Mouse (Mus musculus) T-helper 2 cell (primary cell): ENCODE results near the gene Nsl1.
"Not testable (repeated sequence)": the region's sequence is repeated elsewhere in the genome, so short reads cannot be mapped to it uniquely, and the experiment has no call there.

Experiments
- in situ Hi-C: fragments of 300-600 bp; cut with MboI, MseI; formaldehyde crosslinking; loops from one replicate; pipeline ENCODE4 v1.15.1; 2025; ENCODE audit warnings: high pct_unique_total_duplicates

Gene Nsl1

DNA sequence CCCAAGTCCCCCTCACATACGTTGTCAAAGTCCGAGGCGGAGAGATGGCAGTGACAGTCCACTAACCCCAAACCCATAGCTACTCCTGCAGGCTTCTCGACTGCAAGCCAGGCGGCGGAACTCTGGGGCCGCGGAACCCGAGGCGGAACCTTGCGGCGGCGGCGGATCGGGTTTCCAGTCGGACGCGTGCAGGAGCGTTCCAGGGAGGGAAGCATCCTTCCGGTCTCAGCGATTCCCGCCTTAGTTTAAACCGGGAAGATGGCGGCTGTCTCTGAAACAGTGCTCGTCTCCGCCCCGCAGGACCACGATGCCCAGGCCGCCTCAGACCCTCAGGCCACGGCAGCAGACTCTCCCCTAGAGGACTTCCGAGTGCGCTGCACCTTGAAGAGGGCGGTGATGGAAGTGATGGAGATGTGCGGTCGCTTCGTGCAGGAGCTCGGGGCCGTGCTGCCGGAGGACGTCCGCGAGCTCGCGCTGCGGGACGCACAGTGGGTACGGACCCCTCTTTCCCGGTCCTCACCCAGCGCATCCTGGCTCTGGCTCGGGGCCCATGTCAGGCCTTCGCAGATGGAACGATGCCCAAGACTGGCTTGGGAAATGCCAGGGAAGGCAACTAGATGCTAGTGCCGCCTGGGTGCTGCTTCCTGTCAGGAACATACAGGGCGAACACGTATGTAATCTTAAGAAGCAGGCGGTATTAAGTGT is at the start of gene Nsl1, which contains the start of gene Tatdn3:
TSS of gene Nsl1 (plus strand) at position 232 of the 705 bp plus-strand sequence.
TSS of gene Tatdn3 (minus strand) at position 152 of the 705 bp plus-strand sequence.
- in situ Hi-C loops = no loop called here

DNA sequence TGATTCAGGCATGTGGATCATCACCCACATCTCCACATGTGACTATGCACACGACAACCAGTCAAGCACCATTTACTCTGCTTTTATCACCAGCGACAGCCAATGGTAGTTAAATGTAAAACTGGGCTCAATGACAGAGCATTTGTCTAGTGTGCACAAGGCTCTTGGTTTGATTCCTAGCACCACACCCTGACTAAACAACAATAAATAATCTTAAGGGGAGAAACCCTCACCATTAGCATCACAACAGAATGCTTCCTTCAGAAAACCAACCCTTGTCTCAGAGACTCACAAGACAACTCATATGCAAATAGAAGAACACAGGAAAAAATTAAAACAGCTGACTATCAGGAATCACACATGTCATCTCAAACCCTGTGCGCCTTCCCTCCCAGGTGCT is 48.5 kb upstream of the Nsl1 start:
- in situ Hi-C loops = no loop called here

DNA sequence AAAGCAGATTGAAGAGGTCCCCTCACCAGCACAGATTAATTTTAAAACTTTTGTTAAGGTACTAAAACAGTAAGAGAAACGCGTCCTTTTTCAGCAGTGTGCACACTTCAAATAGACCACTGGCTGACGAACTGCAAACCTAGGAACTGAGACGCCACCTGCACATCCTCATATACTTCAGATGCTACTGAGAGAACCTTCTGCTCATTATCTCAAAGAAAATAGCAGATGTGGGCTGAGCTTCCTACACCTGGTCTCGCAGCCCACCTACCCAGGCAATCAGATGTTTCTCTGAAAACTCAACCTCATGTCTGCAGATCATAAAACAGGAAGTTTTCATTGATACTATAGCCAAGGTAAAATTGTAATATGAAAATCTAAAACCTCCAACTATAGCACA is 43.0 kb upstream of the Nsl1 start:
- in situ Hi-C loops = no loop called here

DNA sequence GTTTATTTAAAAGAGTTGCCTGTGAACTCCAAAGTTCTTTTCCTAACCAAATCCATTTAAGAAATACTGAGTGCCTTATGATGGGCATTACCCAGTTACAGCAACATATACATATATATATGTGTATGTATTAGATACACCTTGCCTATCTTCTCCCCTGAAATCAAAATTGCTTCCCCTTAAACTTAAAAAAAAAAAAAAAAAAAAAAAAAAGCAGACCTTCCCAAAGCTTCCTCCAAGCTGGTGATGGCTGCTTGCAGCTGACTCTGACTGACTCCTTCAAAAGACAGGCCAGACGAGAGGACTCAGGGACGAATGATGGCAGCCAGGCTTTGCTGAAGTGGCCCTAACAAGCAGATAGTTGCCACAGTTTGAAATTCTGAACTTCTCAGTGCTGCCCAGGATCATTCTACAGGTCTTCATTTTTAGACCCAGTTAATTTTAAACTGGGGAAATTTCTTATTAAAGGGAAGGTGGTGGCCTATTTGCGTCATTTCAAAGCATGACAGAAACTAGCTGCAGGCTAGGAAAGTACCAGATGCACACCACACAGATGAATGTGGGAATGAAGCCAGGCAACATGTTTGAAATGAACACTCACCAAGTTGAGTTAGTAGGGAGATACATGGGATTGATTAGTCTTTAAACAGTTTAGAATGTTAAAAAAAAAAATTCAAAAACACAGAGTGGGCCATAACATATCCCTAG is 42.4 kb upstream of the Nsl1 start:
- in situ Hi-C loops = no loop called here

DNA sequence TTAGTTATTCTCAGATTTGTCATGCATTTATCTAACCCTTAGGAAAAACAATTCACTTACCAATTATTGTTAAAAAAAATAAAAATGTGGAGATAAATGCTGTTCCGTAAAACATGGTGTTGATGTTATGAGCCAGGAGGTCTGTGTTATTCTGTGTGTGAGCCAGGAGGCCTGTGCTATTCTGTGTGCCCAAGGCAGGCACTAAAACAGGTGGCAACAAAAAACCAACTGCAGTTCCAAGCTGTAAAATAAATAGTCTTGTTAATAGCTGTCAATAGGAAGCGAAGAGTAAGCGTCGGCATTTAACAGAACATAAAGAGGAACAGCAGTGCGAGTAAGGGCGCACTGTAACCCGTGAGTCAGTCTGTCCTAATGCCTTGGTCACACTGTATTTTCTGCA is 41.8 kb upstream of the Nsl1 start:
- in situ Hi-C loops = no loop called here

DNA sequence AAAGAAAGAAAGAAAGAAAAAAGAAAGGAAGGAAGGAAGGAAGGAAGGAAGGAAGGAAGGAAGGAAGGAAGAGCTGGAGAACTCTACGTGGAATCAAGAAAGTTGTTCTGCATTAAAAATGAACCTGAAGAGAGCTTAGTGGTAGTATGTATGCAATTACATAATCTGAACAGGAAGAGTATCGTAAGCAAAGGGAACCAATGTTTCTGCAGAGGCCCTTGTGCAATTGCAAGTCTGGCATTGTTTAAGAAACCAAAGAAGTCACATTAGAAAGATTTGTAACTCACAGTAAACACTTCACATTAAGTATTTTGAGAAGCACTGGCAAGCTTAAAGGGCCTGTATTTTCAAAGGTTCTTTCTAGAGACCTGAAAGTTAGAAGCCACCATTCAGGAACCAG is 39.7 kb upstream of the Nsl1 start:
- in situ Hi-C loops = no loop called here

DNA sequence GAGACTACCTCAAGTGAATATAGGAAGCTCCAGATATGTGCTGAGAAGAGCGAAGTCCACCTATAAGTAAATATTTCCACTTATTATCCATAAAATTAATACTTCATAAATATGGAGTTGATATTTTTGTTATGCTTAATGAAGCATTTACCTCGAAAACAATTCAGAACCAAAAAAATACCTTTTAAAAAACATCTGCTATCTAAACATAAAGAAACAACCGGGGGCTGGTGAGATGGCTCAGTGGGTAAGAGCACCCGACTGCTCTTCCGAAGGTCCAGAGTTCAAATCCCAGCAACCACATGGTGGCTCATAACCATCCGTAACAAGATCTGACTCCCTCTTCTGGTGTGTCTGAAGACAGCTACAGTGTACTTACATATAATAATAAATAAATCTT is 39.0 kb upstream of the Nsl1 start:
- in situ Hi-C loops = not testable (repeated sequence)

DNA sequence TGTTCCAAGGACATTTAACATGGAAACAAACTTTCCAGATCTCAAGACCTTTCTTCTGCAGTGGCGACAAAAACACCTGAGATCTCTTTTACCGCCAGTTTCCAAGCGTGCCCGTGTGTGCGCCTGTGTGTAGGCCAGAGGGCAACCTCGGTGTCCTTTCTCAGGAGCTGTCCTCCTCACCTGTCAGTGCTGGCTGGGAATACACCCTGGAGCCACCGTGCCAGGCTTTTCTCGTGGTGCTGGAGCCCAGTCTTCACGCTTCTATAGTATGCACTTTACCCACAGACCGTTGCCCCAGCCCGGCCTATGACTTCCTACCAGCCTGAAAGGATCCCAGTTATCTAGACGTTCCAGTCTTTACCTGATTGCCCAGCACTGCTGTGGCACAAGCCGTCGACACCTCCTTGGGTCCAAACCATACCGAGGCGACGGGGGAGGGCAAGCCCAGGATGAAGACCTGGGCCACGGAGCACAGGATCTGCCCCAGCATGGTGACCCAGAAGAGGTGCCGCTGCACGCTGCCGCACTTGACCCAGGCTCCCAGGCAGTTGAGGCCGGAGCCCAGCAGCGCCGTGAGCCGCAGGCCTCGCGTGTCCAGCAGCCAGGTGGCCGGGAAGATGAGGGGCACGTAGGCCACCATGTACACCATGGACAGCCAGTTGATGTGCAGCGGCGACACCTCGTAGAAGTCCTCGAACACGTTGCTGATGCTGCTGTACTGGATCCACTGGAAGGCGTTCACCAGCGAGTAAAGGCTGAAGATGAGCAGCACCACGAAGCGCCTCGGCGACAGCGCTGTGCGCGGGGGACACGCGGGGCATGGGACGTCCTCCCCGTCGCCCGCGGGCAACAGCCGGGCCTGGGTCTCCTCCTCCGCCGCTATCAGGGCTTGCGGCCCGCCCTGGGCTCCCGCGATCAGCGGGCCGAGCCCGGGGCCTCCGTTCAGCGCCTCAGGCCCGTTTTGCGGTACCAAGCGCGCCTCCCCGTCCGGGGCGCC is 37.5 kb upstream of the Nsl1 start:
- in situ Hi-C loops = no loop called here

DNA sequence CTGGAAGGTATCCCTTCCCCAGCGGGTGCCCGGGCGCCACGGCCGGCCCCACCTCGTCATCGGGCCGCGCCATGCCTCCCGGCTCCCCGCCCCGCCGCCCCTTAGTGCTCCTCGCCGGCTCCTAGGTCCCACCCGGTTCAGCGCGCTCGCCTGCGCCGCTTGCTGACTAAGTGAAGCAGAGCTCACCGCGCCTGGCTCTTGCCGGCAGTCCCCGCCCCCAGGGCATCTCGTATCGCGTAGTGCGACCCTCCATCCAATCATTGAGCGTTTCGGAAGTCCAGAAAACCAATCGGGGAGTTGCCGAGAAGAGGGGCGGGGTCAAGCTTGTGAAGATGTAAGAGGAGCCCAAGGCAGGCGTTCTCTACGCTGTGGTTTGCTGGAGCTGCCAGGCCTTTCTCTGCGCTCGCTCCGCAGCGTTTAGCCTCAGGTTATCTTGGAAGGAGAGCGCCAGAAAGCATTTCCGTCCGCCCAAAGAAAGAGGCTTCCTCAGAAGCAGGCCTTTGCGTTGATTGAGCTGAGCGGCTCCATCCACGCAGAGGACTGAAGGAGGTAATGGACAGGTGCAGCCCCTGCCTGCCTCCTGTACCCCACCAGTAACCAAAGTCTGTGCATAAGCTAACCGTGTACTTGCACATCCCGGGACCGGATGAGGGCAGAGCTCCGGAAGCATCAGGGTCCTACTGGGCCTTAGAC is 36.6 kb upstream of the Nsl1 start, which contains the start of gene Flvcr1:
TSS of gene Flvcr1 (minus strand) at position 138 of the 693 bp plus-strand sequence.
- in situ Hi-C loops = no loop called here

DNA sequence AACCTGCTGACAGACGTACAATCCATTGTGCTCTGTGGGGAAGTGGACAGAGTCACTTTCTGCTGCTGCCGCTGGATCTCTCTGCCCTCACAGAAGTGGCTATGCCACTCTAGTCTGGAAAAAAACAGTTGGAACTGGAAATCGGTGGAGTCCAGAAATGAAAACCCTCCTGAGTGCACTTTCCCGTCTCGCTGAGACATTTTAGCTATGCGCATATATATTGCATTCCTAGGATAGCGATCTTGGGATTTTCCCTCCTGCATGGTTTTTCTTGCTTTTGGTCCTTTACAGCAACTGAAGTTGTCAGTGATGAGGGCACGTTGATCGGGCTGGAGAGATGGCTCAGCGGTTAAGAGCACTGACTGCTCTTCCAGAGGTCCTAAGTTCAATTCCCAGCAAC is 32.6 kb upstream of the Nsl1 start:
- in situ Hi-C loops = no loop called here

DNA sequence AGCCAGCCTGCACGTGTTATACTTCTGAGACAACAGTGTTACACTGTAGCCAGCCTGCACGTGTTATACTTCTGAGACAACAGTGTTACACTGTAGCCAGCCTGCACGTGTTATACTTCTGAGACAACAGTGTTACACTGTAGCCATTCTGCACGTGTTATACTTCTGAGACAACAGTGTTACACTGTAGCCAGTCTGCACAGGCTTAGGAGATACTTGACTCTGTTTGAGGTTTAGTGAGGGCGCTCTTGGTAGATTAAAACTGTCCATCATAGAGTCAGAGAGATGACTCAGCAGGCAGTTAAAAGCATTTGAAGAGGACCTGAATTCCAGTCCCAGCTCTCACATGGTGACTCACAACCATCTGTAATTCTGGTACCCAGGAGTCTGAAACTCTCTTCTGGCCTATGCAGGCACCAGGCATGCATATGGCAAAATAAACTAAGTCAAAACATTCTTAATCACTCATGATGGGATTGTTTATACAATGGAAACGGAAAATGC is 31.8 kb upstream of the Nsl1 start:
- in situ Hi-C loops = not testable (repeated sequence)

DNA sequence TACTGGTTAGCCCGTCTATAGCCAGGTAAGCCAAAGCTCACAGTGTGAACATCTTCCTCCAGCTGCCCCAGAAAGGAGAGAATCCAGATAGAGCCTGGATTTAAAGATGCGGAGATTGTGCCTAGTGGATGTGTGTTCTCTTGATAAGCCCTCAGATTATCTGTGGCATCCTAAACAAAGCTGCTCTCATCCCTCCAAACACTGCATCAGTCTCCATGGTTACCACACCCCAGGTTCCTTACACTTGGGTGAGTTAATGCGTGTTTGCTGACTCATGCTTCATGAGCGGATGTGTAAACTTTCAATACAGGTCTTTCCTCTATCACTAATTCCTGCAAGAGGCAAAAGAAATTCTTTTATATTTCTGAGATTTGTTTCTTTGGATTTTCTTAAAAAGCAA is 27.2 kb upstream of the Nsl1 start:
- in situ Hi-C loops = no loop called here

DNA sequence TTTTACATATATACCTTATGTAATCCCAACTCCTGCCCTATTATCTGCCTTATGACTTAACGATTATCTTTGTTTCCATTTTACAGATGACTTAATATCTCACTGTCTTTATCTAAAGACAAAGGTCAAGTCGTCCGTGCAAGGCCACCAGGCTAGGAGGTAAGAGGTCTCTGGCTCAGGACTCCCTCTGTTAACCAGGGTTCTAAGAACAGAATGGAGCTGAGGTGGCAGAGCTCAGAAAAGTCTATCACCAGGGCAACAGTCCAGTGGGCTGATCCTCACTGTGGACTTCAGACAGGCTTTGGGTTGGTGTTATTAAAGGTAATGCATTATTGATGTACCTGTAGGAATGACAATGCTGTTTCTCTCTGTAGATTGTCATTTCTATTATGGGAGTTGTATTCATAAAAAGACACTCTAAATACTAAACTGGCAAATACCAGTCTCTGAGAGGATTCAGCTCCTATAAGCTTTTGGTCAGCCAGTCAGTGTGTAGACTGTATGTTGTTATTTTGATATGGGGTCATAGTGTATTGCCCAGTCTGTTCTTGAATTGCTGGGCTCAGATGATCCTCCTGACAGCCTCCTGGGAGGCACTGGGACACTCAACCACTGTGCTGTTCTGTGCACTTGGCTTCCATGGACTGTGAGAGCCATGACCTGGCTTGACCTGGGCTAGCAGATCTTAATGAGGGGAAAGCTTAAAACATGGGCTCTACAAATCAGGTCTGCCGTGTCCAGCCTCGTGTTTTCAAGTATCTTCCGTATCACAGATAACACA is 26.1 kb upstream of the Nsl1 start, which contains the start of gene Spata45:
TSS of gene Spata45 (plus strand) at position 86 of the 781 bp plus-strand sequence.
- in situ Hi-C loops = no loop called here

DNA sequence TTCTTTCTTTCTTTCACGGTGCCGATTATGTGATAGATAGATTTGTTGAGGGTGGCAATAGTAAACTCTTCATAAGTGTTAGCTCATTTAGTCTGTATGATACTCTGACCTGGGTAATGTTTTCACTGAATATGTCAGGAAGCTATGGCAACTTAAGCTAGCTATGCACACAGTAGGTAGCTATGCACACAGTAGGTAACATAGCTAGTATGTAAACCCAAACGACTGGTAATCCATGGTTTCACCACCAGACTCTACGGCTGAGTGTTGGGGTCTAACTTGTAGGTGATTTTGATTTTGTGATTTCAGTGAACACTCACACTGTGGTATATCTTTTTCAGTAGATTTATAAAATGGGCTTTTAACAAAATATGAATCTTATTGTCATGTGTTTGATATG is 24.8 kb upstream of the Nsl1 start:
- in situ Hi-C loops = no loop called here

DNA sequence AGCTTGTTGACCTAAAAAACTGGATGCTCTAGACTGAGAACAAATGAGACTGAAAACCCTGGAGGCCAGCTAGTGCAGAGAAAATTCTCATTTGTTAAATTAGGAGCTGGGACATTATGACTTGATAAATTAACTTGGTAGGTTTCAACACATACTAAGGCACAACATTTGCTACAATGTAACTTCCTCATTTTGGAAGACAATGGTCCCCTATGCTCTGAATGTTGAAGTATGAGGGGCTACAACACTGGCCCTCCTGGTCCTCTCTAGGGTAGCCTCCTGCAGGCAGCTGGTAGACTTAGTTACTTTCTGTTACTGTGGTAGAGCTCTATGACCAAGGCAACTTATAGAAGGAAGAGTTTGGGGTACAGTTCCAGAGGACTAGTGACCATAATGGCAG is 21.5 kb upstream of the Nsl1 start:
- in situ Hi-C loops = no loop called here

DNA sequence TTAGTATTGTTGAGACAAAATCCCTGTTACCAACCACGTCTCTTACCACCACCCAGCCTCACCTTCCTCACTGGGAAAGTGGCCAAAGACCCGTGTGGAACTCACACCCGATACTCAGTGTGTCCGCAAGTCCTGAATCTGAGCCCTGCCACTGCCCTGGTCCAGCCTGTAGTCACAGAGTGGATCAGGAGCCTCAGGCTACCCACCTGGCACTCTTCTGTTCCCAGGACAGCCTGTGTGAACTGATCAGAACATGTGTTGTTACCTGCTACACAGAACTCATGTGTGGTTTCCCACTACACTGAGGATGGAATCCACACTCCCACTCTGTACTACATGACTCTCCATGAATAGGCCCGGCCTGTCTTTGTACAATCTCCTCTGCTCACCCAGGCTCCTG is 20.7 kb upstream of the Nsl1 start:
- in situ Hi-C loops = no loop called here

DNA sequence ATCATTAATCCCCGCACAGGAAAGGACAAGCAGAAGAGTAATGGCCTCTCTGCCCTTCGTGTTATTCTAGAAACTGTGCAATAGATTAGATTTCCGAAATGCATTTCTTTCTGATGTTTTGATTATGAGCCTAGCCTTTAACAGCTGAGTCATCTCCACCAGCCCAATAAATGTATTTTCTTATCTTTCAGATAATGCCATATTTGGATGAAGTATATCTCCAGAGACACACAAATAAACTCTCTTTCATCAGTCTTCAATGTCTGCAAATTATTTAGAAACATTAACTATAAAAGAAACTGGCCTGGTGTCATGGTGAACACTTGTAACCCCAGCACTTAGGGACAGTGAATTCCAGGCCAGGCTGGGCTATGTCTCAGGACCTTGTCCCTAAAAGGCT is 20.1 kb upstream of the Nsl1 start:
- in situ Hi-C loops = no loop called here

DNA sequence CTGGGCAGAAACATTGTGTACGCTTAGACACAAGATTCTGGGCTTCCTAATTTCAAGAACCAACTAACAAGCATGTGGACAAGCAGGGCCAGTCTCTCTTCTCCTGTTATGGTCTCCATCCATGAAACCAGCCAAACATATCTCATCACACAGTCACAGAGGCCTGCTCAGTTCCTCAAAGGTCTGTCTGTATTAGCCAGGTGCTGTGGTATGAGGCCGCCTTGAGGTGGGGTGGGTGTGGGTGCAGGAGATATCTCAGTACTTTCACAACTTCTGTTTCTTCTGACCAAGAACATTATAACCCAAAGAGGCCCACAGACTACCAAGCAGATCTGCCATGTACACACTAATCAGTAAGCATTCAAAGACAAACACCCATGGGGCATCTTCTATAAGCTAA is 17.5 kb upstream of the Nsl1 start:
- in situ Hi-C loops = no loop called here

DNA sequence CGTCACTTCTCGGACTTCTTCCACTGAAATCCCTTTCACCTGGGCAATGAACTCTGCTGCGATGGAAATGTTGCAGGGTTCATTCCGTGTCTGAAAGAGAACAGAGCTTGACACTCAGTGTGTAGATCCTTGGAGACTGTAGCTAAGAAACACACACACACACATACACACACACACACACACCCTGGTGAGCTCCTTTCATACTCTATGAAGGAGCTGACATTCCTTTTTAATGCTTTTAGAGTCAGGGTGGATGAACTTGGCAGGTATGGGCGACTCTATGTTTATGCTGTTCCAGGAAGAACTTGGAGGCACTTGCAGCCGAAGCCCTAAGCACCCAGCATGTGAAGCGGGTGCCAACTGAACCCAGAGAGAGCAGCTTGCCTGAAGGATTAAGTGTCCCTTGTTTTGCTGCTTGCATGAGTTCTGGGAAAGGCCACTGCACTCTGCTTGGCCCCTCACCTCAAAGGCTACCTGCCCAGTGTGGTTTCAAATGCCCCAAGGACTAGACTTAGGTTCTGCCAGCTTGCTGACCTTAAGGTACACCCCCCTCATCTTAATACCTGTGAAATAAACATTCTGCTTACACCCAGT is 16.5 kb upstream of the Nsl1 start:
- in situ Hi-C loops = no loop called here

DNA sequence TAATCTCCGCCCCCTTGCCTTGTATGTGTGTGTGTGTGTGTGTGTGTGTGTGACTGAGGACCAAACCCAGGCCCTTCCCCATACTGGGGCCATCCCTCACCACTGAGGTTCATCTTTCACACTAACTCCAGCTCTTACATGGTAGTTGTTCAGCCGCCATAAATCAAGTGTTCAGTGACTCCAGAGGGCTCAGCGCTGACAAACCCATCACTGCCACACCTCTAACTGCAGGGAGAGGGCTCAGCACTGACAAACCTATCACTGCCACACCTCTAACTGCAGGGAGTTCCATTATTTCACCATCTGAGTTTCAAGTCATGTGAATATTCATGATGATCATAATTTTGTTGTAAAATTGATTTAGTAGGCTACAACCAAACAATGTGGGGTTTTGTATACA is 9.3 kb upstream of the Nsl1 start:
- in situ Hi-C loops = no loop called here
